Mouse (Mus musculus): ENCODE data around the gene Pkd1l2. TPM values are rescaled to one million over a fixed set of nuclear protein-coding genes. Genes with fewer than 3 reads are reported as not detected.
A peak's percentile ranks its signal among the peaks of the same experiment; 100 is the strongest.

The Pkd1l2 gene
- polyA plus RNA-seq, 1 experiment, result 0.09 TPM

- TF ChIP-seq CTCF (IDR thresholded peaks at IDR 0.05; ENCODE audit: extremely low read depth, insufficient read length, insufficient replicate concordance, low read depth, low read length) (no peak; the same call in 1 of the 2 replicates), POLR2A (IDR thresholded peaks at IDR 0.05; ENCODE audit: low read depth, low read length) (no peak)
- H3K36me3 ChIP-seq (ENCODE audit: control insufficient read depth, insufficient read depth, low read length), result peaks cover 22% of the 10 kb centered on the region
- 19% methylated on average over 5 of the region's 5 CpGs for WGBS
- H3K4me3 ChIP-seq (ENCODE audit: low read depth, low read length), result no peak overlapping the region
- peaks cover 15% of the 10 kb centered on the region for H3K4me1 ChIP-seq (ENCODE audit: control insufficient read depth, insufficient read depth, insufficient read length, low read length)
- H3K27ac ChIP-seq (ENCODE audit: insufficient read depth, low read depth, low read length), result no peak overlapping the region
- H3K27me3 ChIP-seq (ENCODE audit: control insufficient read depth, insufficient read depth, low read length), result no peaks in the 10 kb centered on the region
Measured at GRCm38 (mm10) chr8:116951369-116951768, 130.9 kb downstream of the Pkd1l2 start.

- H3K36me3 ChIP-seq (ENCODE audit: control insufficient read depth, insufficient read depth, low read length), result no peaks in the 10 kb centered on the region
- H3K4me1 ChIP-seq (ENCODE audit: control insufficient read depth, insufficient read depth, insufficient read length, low read length), result peaks cover 22% of the 10 kb centered on the region
- no peak overlapping the region for H3K4me3 ChIP-seq (ENCODE audit: low read depth, low read length)
- TF ChIP-seq CTCF (IDR thresholded peaks at IDR 0.05; ENCODE audit: extremely low read depth, insufficient read length, insufficient replicate concordance, low read depth, low read length), result no peak
- TF ChIP-seq POLR2A (IDR thresholded peaks at IDR 0.05; ENCODE audit: low read depth, low read length), result no peak
- no peaks in the 10 kb centered on the region for H3K27me3 ChIP-seq (ENCODE audit: control insufficient read depth, insufficient read depth, low read length)
- 57% methylated on average over 7 of the region's 7 CpGs for WGBS
- H3K27ac ChIP-seq (ENCODE audit: insufficient read depth, low read depth, low read length), result no peak overlapping the region
Measured at GRCm38 (mm10) chr8:116947589-116947988, 134.7 kb downstream of the Pkd1l2 start.

- H3K27ac ChIP-seq (ENCODE audit: insufficient read depth, low read depth, low read length), result no peak overlapping the region
- 81% methylated on average over 6 of the region's 6 CpGs for WGBS
- H3K4me3 ChIP-seq (ENCODE audit: low read depth, low read length), result no peak overlapping the region; the same call in 1 of the 2 replicates
- no peaks in the 10 kb centered on the region for H3K36me3 ChIP-seq (ENCODE audit: control insufficient read depth, insufficient read depth, low read length)
- H3K4me1 ChIP-seq (ENCODE audit: control insufficient read depth, insufficient read depth, insufficient read length, low read length), result peaks cover 17% of the 10 kb centered on the region
- H3K27me3 ChIP-seq (ENCODE audit: control insufficient read depth, insufficient read depth, low read length), result no peaks in the 10 kb centered on the region
- TF ChIP-seq POLR2A (IDR thresholded peaks at IDR 0.05; ENCODE audit: low read depth, low read length) (no peak), CTCF (IDR thresholded peaks at IDR 0.05; ENCODE audit: extremely low read depth, insufficient read length, insufficient replicate concordance, low read depth, low read length) (no peak)
Measured at GRCm38 (mm10) chr8:116946851-116947250, 135.4 kb downstream of the Pkd1l2 start.

- Histone ChIP-seq H3K4me1 (ENCODE audit: control insufficient read depth, insufficient read depth, insufficient read length, low read length) (peaks cover 15% of the 10 kb centered on the region), H3K4me3 (ENCODE audit: low read depth, low read length) (peak overlapping the region; percentile 34), H3K27me3 (ENCODE audit: control insufficient read depth, insufficient read depth, low read length) (no peaks in the 10 kb centered on the region), H3K27ac (ENCODE audit: insufficient read depth, low read depth, low read length) (no peak overlapping the region), H3K36me3 (ENCODE audit: control insufficient read depth, insufficient read depth, low read length) (no peaks in the 10 kb centered on the region)
- WGBS, result 78% methylated on average over 21 of the region's 21 CpGs
- TF ChIP-seq POLR2A (IDR thresholded peaks at IDR 0.05; ENCODE audit: low read depth, low read length), result no peak
- no peak for TF ChIP-seq CTCF (IDR thresholded peaks at IDR 0.05; ENCODE audit: extremely low read depth, insufficient read length, insufficient replicate concordance, low read depth, low read length)
Measured at GRCm38 (mm10) chr8:116946268-116946838, 135.9 kb downstream of the Pkd1l2 start.

Other genes with a start within 250 kb of the Pkd1l2 start
- 1.5 and 2.6 TPM in 2 replicates for gene Cmc2, start 161.0 kb downstream of the Pkd1l2 start, polyA plus RNA-seq (2012; rRNA removed)
- 0.91 and 1.8 TPM in 2 replicates for gene Cenpn, start 160.7 kb downstream of the Pkd1l2 start, polyA plus RNA-seq (2012; rRNA removed)
- gene Atmin, start 139.1 kb downstream of the Pkd1l2 start, polyA plus RNA-seq (2012; rRNA removed), result 6.7 and 10.4 TPM in 2 replicates
- 0.08 and 0.16 TPM in 2 replicates for gene 1700030J22Rik, start 103.5 kb downstream of the Pkd1l2 start, polyA plus RNA-seq (2012; rRNA removed)
- 11.2 and 14.6 TPM in 2 replicates for gene Gcsh, start 88.9 kb downstream of the Pkd1l2 start, polyA plus RNA-seq (2012; rRNA removed)
- gene Bco1, start 13.4 kb upstream of the Pkd1l2 start, polyA plus RNA-seq (2012; rRNA removed), result 0.42 and 1.4 TPM in 2 replicates
- 2.4 and 4.6 TPM in 2 replicates for gene Gan, start 75.7 kb upstream of the Pkd1l2 start, polyA plus RNA-seq (2012; rRNA removed)
- 58.7 and 129 TPM in 2 replicates for gene Cmip, start 174.6 kb upstream of the Pkd1l2 start, polyA plus RNA-seq (2012; rRNA removed)

Data from small intestine, adult 2 months (tissue).